ENCODE assay signal across 26 mouse cellular contexts in genomic region chr12:11041821-11042220, GRCm38 (mm10).
"Had no signal": no experiment of that assay in that cellular context is flagged by ENCODE, and none has a peak within 500 bp of the region (broad histone marks: within the 10 kb centered on the region; RNA-seq: fewer than 3 reads in every experiment).

No protein-coding gene starts in this region.

- ATAC-seq: hindbrain, embryonic 16.5 days; inflammation-experienced regulatory T-cells, adult 6 months; intestine, embryonic 15.5 days; intestine, postnatal 0 days had no signal

- H3K9ac ChIP-seq: heart, embryonic 13.5 days; heart, embryonic 15.5 days; hindbrain, embryonic 14.5 days; intestine, embryonic 15.5 days; limb, embryonic 12.5 days; liver, embryonic 13.5 days; liver, embryonic 15.5 days had no signal

- H3K27me3 ChIP-seq: heart, embryonic 13.5 days; heart, embryonic 15.5 days; intestine, embryonic 15.5 days; limb, embryonic 12.5 days; liver, embryonic 13.5 days; liver, embryonic 15.5 days had no signal

- H3K36me3 ChIP-seq: heart, embryonic 13.5 days; heart, embryonic 15.5 days; intestine, embryonic 15.5 days; limb, embryonic 10.5 days; limb, embryonic 12.5 days; liver, embryonic 13.5 days; liver, embryonic 15.5 days had no signal

- DNase-seq: gastrocnemius, postnatal 14 days; gastrocnemius, postnatal 36 days; heart, adult 2 months; heart, postnatal 14 days; heart, postnatal 36 days; kidney, adult 18-20 months; kidney, adult 8-10 months; kidney, postnatal 10 days; kidney, postnatal 25 days; kidney, postnatal 4 days; liver; liver, embryonic 13.5 days had no signal

- H3K4me3 ChIP-seq: heart, adult 2 months; heart, embryonic 13.5 days; heart, embryonic 15.5 days; intestine, embryonic 15.5 days; layer of hippocampus, adult 2 months; left cerebral cortex, adult 2 months; limb, embryonic 10.5 days; limb, embryonic 12.5 days; liver, embryonic 13.5 days; liver, embryonic 15.5 days had no signal

- H3K27ac ChIP-seq: heart, adult 2 months; heart, embryonic 13.5 days; heart, embryonic 15.5 days; hindbrain, embryonic 14.5 days; intestine, embryonic 15.5 days; layer of hippocampus, adult 2 months; left cerebral cortex, adult 2 months; limb, embryonic 10.5 days; limb, embryonic 12.5 days; liver, embryonic 13.5 days; liver, embryonic 15.5 days had no signal

- H3K9me3 ChIP-seq: heart, embryonic 13.5 days; heart, embryonic 15.5 days; intestine, embryonic 15.5 days; limb, embryonic 10.5 days; limb, embryonic 12.5 days; liver, embryonic 13.5 days; liver, embryonic 15.5 days had no signal

- H3K4me1 ChIP-seq: heart, embryonic 13.5 days; heart, embryonic 15.5 days; intestine, embryonic 15.5 days; limb, embryonic 10.5 days; limb, embryonic 12.5 days; liver, embryonic 13.5 days; liver, embryonic 15.5 days had no signal

- H3K4me2 ChIP-seq: heart, embryonic 11.5 days; heart, embryonic 13.5 days; heart, embryonic 15.5 days; hindbrain, embryonic 14.5 days; intestine, embryonic 15.5 days; limb, embryonic 12.5 days; liver, embryonic 11.5 days; liver, embryonic 13.5 days; liver, embryonic 15.5 days had no signal
